Mouse (Mus musculus) erythroblast, embryonic 14.5 days (primary cell): Measurements from ENCODE around the gene Exoc4.

Source experiments
- GATA1 ChIP-seq: IDR thresholded peaks from 2 replicates; pipeline ENCODE4 v1.6.1; 2012; ENCODE audit warnings: low read length, inconsistent platforms, mixed read lengths
- TAL1 ChIP-seq: IDR thresholded peaks from 3 replicates; pipeline ENCODE4 v1.6.1; 2012; ENCODE audit warnings: low read length, inconsistent platforms, mixed read lengths

- no peak for TF ChIP-seq TAL1
- TF ChIP-seq GATA1 = no peak
Measured at GRCm38 (mm10) chr6:33739304-33739703, 490.4 kb downstream of the Exoc4 start.
